Mouse (Mus musculus) cortical plate, adult 2 months (tissue): Measurements from ENCODE around the gene Capn7. TPM values are rescaled to one million over a fixed set of nuclear protein-coding genes. Genes with fewer than 3 reads are reported as not detected.

Experiments used
- H3K27ac ChIP-seq: fragments of 200-500 bp; 2 replicates; pipeline ENCODE4 v1.5.1; 2012; ENCODE audit warnings: low read length, control low read depth, inconsistent platforms; ENCODE audit not compliant: insufficient read depth
- H3K4me1 ChIP-seq: fragments of 200-500 bp; 2 replicates; pipeline ENCODE4 v1.6.1; 2011; ENCODE audit warnings: low read length; ENCODE audit not compliant: control insufficient read depth, insufficient read depth
- H3K4me3 ChIP-seq: fragments of 200-500 bp; 2 replicates; pipeline ENCODE4 v1.5.1; 2011; ENCODE audit warnings: mild to moderate bottlenecking, low read length, control low read depth; ENCODE audit not compliant: insufficient read depth
- CTCF ChIP-seq: fragments of 200-500 bp; IDR thresholded peaks from 2 replicates; pipeline ENCODE4 v1.5.1; 2011; ENCODE audit warnings: mild to moderate bottlenecking, control low read depth, low read length; ENCODE audit not compliant: insufficient read depth; ENCODE audit errors: extremely low read depth
- POLR2A ChIP-seq: fragments of 200-500 bp; IDR thresholded peaks from 2 replicates; pipeline ENCODE4 v1.6.1; 2011; ENCODE audit warnings: mild to moderate bottlenecking, low read length, control low read depth; ENCODE audit not compliant: insufficient read depth; ENCODE audit errors: extremely low read depth
- polyA plus RNA-seq: library from polyadenylated mRNA; depleted of rRNA; stranded (reverse); fragments of >200 nt; gene quantifications from 2 replicates; pipeline ENCODE4 v1.2.3, GENCODE M21; 2012

The Capn7 gene
- polyA plus RNA-seq, 1 experiment: 31.2 TPM

GRCm38 (mm10) chr14:31343241-31343640 is 6.8 kb downstream of the Capn7 start:
- Histone ChIP-seq H3K27ac (no peak overlapping the region), H3K4me3 (no peak overlapping the region), H3K4me1 (no peaks in the 10 kb centered on the region; the same call in 1 of the 2 replicates)
- no peak for TF ChIP-seq POLR2A
- no peak for TF ChIP-seq CTCF

GRCm38 (mm10) chr14:31345367-31345766 is 8.9 kb downstream of the Capn7 start:
- H3K27ac ChIP-seq: no peak overlapping the region
- no peak overlapping the region for H3K4me3 ChIP-seq
- H3K4me1 ChIP-seq: no peaks in the 10 kb centered on the region
- TF ChIP-seq POLR2A: no peak
- no peak for TF ChIP-seq CTCF

GRCm38 (mm10) chr14:31362236-31362635 is 25.8 kb downstream of the Capn7 start:
- H3K4me3 ChIP-seq: no peak overlapping the region
- no peak for TF ChIP-seq CTCF
- no peak for TF ChIP-seq POLR2A
- H3K4me1 ChIP-seq: no peaks in the 10 kb centered on the region
- H3K27ac ChIP-seq: no peak overlapping the region

- no peak overlapping the region for H3K27ac ChIP-seq
- no peaks in the 10 kb centered on the region; the same call in 1 of the 2 replicates for H3K4me1 ChIP-seq
- TF ChIP-seq CTCF (no peak), POLR2A (no peak)
- no peak overlapping the region for H3K4me3 ChIP-seq
Observed at GRCm38 (mm10) chr14:31364589-31364988, 28.2 kb downstream of the Capn7 start.

- TF ChIP-seq CTCF: peak; percentile 64
- TF ChIP-seq POLR2A: no peak
- no peaks in the 10 kb centered on the region; the same call in 1 of the 2 replicates for H3K4me1 ChIP-seq
- H3K4me3 ChIP-seq: no peak overlapping the region
- no peak overlapping the region for H3K27ac ChIP-seq
Observed at GRCm38 (mm10) chr14:31365350-31365749, 28.9 kb downstream of the Capn7 start.

- Histone ChIP-seq H3K4me1 (no peaks in the 10 kb centered on the region; the same call in 1 of the 2 replicates), H3K4me3 (no peak overlapping the region), H3K27ac (no peak overlapping the region)
- TF ChIP-seq CTCF (no peak), POLR2A (no peak)
Observed at GRCm38 (mm10) chr14:31367951-31368350, 31.5 kb downstream of the Capn7 start.

GRCm38 (mm10) chr14:31369377-31369776 is 32.9 kb downstream of the Capn7 start:
- TF ChIP-seq CTCF: no peak
- TF ChIP-seq POLR2A: no peak
- Histone ChIP-seq H3K4me3 (no peak overlapping the region), H3K27ac (no peak overlapping the region), H3K4me1 (no peaks in the 10 kb centered on the region; the same call in 1 of the 2 replicates)

- H3K27ac ChIP-seq: no peak overlapping the region
- TF ChIP-seq POLR2A (no peak), CTCF (no peak)
- no peak overlapping the region for H3K4me3 ChIP-seq
- no peaks in the 10 kb centered on the region; the same call in 1 of the 2 replicates for H3K4me1 ChIP-seq
Observed at GRCm38 (mm10) chr14:31374390-31374789, 38.0 kb downstream of the Capn7 start.

GRCm38 (mm10) chr14:31376331-31376730 is 39.9 kb downstream of the Capn7 start:
- Histone ChIP-seq H3K4me1 (no peaks in the 10 kb centered on the region; the same call in 1 of the 2 replicates), H3K4me3 (no peak overlapping the region), H3K27ac (no peak overlapping the region)
- no peak for TF ChIP-seq POLR2A
- TF ChIP-seq CTCF: no peak

- H3K4me1 ChIP-seq: peaks cover 15% of the 10 kb centered on the region
- H3K4me3 ChIP-seq: no peak overlapping the region
- no peak overlapping the region for H3K27ac ChIP-seq
Observed at GRCm38 (mm10) chr14:31382276-31382675, 45.8 kb downstream of the Capn7 start.

More at GRCm38 (mm10) chr14:31382276-31382675, 45.8 kb downstream of the Capn7 start:
- no peak for TF ChIP-seq POLR2A
- TF ChIP-seq CTCF: no peak
